Mouse (Mus musculus) thymus, postnatal 4 days (tissue): ENCODE results near the gene Oosp1.
A peak's percentile ranks its signal among the peaks of the same experiment; 100 is the strongest.

Experiments
- DNase-seq: peaks from one replicate; pipeline ENCODE4 v3.0.0; 2021

Gene Oosp1

GRCm38 (mm10) chr19:11690839-11691238, at the start of gene Oosp1:
Gene Oosp1, minus strand, starts transcription at chr19:11691150.
- DNase-seq: peak; percentile 7

DNA sequence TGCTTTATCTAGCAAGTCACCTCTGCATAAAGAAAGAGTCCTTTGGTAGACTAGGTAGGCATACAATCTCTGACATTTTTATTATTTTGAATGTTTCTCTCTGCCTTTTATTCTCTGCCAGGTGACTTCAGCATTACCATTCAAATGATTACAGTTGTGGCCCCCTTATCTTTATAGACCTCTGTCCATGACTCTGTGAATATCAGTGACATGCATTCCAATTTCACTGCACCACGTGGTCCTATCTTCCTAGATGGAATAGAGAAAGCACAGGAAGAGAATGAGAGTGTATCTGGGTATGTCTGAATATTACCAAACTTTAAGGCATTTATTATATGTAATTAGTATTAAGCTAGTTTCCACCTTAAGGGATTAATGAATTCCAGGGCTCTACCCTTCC, 45.5 kb upstream of the Oosp1 start:
- DNase-seq: no peak

DNA sequence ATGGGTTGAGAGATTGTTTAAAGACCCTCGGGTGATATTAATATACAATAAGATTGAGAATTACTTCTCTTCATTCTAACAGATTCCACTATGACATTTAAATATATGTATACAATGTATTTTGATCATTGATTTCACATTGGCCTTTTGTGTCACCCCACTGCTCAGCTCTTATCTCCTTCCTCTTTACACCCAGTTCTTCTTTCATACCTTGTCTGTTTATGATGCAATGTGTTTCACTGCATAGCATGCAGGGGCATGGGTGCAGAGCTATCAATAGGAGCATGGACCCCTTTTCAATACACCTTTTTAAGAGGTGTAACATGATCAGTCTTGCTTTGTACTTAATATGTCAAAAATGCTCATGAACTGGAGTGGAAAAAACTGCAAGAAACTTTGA, 39.3 kb upstream of the Oosp1 start:
- no peak for DNase-seq

- no peak for DNase-seq
Measured at GRCm38 (mm10) chr19:11727304-11727703, 36.4 kb upstream of the Oosp1 start.

- no peak for DNase-seq
Measured at GRCm38 (mm10) chr19:11725915-11726314, 35.0 kb upstream of the Oosp1 start.

GRCm38 (mm10) chr19:11724275-11724674, 33.3 kb upstream of the Oosp1 start:
- DNase-seq: no peak

GRCm38 (mm10) chr19:11723870-11724269, 32.9 kb upstream of the Oosp1 start:
- DNase-seq: no peak

GRCm38 (mm10) chr19:11720071-11720470, 29.1 kb upstream of the Oosp1 start:
- DNase-seq: no peak

DNA sequence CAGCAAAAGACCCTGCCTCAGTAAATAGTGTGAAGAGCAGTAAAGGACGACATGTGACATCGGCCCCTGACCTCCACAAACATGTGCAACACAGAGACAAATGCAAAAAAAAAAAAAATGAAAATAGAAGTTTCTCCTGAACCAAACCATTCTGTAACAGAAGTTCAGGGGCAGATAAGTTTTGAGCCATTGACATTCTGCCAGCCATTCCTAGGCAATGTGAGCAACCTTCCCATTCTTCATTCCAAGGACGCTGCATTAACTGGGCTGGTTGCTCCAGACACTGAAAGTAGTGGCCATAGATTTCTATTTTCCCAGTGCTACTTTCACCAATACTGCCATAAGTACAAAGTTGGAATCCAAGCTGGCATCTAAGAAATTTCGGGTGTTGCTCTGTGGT, 21.5 kb upstream of the Oosp1 start:
- no peak for DNase-seq

DNA sequence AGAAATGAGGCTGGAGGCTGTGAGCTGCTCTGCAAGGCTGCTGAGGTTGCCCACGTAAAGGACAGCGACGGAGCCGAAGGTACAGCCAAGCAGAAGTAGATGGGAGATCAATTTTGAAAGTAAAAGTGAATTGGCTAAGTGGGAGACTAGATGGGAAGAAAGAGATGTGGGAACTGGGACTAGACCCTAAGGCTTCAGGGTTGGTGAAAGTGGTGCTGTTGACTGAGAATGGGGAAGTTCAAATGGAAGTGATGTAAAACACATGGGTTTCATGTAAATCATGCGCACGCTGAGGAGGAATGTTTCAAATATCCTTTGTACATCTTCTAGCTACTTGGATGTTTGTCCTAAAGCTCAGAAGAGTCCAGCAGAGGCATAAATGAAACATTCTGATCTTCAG, 7.4 kb upstream of the Oosp1 start:
- DNase-seq: no peak

GRCm38 (mm10) chr19:11696755-11697154, 5.8 kb upstream of the Oosp1 start, which contains the start of gene Oosp3:
Gene Oosp3, plus strand, starts transcription at chr19:11697055.
- DNase-seq: no peak

DNA sequence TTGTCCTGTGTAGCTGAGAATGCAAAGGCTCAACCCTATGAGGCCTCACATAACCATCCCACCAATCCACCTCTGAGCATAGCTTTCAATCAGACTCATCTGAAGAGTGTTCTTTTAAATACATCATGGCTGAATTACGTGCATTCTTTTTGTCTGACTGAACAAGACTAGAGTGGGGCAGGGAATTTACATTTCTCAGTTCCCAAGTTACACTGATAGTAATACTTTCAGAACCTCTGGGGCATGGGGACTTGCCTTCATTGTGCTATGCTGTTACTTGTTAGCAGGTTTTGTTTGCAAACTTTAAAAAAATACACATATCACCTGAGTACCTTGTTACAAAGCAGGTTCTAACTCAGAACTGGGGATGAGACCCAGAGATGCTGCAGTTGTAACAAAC, 504 bp upstream of the Oosp1 start:
- no peak for DNase-seq

DNA sequence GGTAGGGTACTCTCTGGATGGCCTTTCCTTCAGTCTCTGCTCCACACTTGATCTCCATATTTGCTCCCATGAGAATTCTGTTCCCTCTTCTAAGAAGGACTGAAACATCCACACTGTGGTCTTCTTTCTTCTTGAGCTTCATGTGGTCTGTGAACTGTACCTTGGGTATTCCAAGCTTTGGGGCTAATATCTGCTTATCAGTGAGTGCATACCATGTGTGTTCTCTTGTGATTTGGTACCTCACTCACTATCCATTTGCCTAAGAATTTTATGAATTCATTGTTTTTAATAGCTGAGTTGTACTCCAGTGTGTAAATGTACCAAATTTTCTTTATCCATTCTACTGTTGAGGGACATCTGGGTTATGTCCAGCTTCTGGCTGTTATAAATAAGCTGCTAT, 29.4 kb downstream of the Oosp1 start:
- DNase-seq: no peak

- no peak for DNase-seq
Measured at GRCm38 (mm10) chr19:11660459-11660858, 30.5 kb downstream of the Oosp1 start, which contains the start of gene Oosp2. Gene Oosp2, minus strand, starts transcription at chr19:11660559.

- no peak for DNase-seq
Measured at GRCm38 (mm10) chr19:11659142-11659541, 31.8 kb downstream of the Oosp1 start.

DNA sequence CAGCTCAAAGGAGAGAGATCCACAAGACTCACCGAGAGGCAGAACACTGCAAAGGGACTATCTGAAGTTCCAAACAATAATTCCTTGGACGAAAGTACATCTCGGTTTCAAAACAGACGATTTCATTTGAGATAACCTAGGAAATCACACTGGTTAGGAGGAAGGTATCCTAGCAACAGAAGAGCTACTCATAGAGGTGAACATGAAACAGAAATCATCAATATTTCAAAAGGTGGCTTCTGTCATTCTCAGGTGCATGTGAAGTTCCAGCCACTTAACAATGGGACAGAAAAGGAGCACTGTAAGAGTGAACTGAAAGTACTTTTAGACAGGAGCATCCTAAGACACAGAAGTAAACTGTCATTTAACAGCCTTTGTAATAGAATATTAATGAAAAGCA, 41.4 kb downstream of the Oosp1 start:
- no peak for DNase-seq

DNA sequence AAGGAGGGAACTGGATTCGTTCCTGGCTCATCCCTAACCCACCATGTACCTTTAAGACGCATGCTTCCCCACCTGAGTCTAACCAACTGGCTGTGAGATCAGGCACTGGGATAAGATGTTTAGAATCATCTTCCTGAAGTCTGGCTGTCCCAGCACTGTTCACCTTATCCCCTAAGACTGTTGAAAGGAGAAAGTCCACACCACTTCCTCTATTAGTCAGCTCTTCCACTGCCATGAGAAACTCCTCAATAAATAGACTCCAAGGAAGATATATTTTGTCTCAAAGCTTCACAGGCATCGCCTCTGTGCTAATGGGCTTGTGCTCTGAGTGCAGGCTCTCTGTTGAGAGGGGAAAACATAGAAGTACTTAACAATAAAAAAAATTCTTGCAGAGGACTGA, 44.8 kb downstream of the Oosp1 start:
- DNase-seq: no peak

- DNase-seq: no peak
Measured at GRCm38 (mm10) chr19:11640732-11641131, 50.2 kb downstream of the Oosp1 start, which contains the start of gene Ms4a3. Gene Ms4a3, minus strand, starts transcription at chr19:11640851.

DNA sequence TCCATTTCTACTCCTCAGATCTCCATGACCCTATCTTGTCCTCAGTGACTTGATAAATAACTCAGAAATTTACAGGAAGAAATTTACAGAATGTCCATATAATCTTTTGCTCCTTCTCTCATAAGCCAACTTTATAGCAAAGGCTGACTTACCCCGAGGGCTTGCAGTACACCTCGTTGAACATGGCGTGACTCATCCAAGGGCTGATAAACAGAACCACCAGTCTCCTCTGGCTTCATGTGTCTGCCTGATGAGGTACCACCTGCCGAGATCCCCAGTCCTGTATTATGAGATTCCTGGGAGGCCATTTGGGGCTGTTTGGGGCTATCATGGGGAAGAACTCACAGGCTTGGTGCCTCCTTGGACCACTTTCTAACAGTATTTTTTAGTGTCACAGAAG, 51.9 kb downstream of the Oosp1 start:
- no peak for DNase-seq

DNA sequence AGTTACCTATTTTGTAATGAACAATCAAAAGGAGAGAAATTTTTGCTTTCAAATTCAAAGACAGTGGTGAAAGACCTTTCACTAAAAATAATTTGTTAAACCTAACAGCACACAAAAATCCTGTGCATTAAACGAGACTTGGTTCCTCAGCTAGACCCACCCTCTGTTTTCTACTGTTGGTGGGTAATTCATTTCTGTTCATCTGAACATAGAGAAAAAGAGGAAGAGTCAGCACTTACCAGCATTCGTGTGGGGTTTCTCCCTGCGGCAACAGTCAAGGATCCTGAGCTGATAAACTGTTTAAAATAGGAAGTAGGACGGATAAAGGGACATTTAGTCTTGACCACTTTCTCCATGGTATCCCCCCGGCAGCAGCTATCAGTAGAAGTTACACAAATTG, 55.4 kb downstream of the Oosp1 start:
- DNase-seq: no peak

GRCm38 (mm10) chr19:11634330-11634729, 56.6 kb downstream of the Oosp1 start:
- DNase-seq: no peak

GRCm38 (mm10) chr19:11633732-11634131, 57.2 kb downstream of the Oosp1 start:
- no peak for DNase-seq

- no peak for DNase-seq
Measured at GRCm38 (mm10) chr19:11625231-11625630, 65.7 kb downstream of the Oosp1 start.

GRCm38 (mm10) chr19:11624800-11625199, 66.2 kb downstream of the Oosp1 start:
- DNase-seq: no peak

GRCm38 (mm10) chr19:11623551-11623950, 67.4 kb downstream of the Oosp1 start, which contains the start of gene Ms4a2:
Gene Ms4a2, minus strand, starts transcription at chr19:11623719.
- DNase-seq: no peak

DNA sequence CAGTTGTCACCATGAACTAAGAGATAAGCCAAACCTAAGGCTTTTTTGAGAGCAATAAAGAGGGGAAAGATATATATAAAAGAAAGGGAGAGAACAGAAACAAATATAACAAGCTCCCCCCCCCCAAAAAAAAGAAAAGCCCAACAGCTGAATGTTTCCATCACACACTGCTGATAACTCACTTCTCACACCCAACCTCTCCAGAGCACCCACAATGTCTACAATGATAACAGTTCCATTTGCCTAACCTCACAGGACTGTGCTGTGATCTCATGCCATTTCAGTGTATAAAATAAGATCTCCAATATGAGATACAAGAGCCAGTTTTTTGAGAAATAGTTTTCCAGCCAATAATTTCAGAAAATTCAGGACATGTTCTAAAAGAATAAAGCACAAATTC, 73.0 kb downstream of the Oosp1 start:
- no peak for DNase-seq
